Mouse (Mus musculus): ENCODE data around the gene Abat. TPM values are rescaled to one million over a fixed set of nuclear protein-coding genes. Genes with fewer than 3 reads are reported as not detected.

Gene Abat
- total and polyA plus RNA-seq, 2 experiments from 2014 or later = 108 to 157 TPM

DNA sequence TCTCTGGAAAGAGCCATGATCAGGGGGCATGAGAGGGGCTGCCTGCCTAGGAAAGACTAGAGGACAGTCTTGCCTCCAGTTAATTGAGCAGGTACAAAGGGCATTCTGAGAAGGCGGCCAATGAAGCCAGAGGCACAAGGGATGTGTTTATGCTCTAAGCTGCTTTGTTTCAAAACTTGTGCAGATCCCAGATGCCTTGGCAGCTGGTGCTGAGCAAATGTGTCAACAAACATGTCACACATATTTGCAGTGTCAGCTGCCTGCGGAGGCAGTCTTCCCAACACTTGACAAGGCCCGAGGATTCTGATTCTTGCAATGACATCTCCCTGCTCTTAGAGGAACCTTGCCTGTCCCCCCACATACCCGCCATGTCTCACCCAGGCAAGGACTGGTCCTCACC is 82.2 kb downstream of the Abat start:
- no peaks in the 10 kb centered on the region for H3K27me3 ChIP-seq (ENCODE audit: insufficient read depth, low read length)
- no peaks in the 10 kb centered on the region for H3K4me1 ChIP-seq (ENCODE audit: insufficient read depth, low read length)
- H3K4me3 ChIP-seq (ENCODE audit: low read length) = no peak overlapping the region
- no peaks in the 10 kb centered on the region; the same call in 1 of the 2 replicates for H3K36me3 ChIP-seq (ENCODE audit: insufficient read depth, low read length)
- DNase-seq (ENCODE audit: low spot score) (peak; percentile 27), ATAC-seq (no peak; the same call in 1 of the 2 replicates)
- no peak overlapping the region for H3K4me2 ChIP-seq (ENCODE audit: low read depth, low read length)
- peak overlapping the region; percentile 26; the same call in 1 of the 2 replicates for H3K27ac ChIP-seq
- WGBS = 53% methylated on average over 4 of the region's 4 CpGs
- no peak overlapping the region for H3K9ac ChIP-seq (replicated peaks; ENCODE audit: low read length)
- TF ChIP-seq CTCF (IDR thresholded peaks at IDR 0.05; ENCODE audit: low read depth) = no peak
- H3K9me3 ChIP-seq (ENCODE audit: low read length) = no peaks in the 10 kb centered on the region

DNA sequence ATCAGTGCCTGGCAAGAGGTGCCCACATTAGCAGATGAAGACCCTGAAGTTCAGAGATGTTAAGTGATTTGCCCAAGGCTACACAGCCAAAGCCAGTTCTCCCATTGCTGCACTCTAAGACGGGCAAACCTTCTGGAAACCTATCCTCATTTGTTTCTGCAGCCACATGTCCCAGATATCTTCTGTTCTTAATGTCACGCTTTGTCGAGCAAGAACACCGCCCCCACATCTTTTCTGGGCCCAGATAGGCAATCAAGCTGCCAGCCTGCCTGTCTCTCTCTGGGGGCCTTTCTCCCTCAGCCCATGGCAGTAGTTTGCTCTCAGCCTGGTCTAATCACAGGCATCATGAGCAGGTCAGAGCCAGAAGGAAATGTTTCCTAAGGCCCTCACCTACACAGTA is 83.1 kb downstream of the Abat start:
- ATAC-seq (no peak), DNase-seq (ENCODE audit: low spot score) (no peak)
- 55% methylated on average over 4 of the region's 4 CpGs for WGBS
- no peak overlapping the region for H3K9ac ChIP-seq (replicated peaks; ENCODE audit: low read length)
- H3K27ac ChIP-seq = no peak overlapping the region
- H3K36me3 ChIP-seq (ENCODE audit: insufficient read depth, low read length) = no peaks in the 10 kb centered on the region; the same call in 1 of the 2 replicates
- H3K4me2 ChIP-seq (ENCODE audit: low read depth, low read length) = no peak overlapping the region
- no peaks in the 10 kb centered on the region for H3K27me3 ChIP-seq (ENCODE audit: insufficient read depth, low read length)
- no peaks in the 10 kb centered on the region for H3K9me3 ChIP-seq (ENCODE audit: low read length)
- TF ChIP-seq CTCF (IDR thresholded peaks at IDR 0.05; ENCODE audit: low read depth) = no peak
- no peaks in the 10 kb centered on the region for H3K4me1 ChIP-seq (ENCODE audit: insufficient read depth, low read length)
- H3K4me3 ChIP-seq (ENCODE audit: low read length) = no peak overlapping the region

DNA sequence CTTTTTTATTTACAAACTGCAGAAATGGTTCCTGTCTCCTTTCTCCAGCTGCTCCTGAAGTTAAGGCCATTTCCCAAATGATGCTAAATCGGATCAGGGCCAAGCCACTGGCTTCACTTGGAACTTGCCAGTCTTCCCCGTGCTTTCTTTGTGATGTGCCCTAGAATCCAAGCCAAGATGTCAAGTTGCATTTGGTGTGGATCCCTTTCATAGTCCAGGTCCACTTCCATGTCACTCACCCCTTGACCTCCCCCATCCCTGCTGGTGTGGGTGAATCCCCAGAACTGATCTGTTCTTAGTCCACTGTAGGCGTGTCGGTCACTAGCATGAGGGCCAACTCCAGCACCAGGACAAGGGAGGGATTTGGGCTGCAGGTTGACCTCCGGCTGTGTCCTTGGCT is 84.3 kb downstream of the Abat start:
- no peak for TF ChIP-seq CTCF (IDR thresholded peaks at IDR 0.05; ENCODE audit: low read depth)
- Histone ChIP-seq H3K36me3 (ENCODE audit: insufficient read depth, low read length) (peaks cover 5% of the 10 kb centered on the region; the same call in 1 of the 2 replicates), H3K4me3 (ENCODE audit: low read length) (no peak overlapping the region), H3K4me1 (ENCODE audit: insufficient read depth, low read length) (no peaks in the 10 kb centered on the region), H3K9me3 (ENCODE audit: low read length) (no peaks in the 10 kb centered on the region), H3K27me3 (ENCODE audit: insufficient read depth, low read length) (no peaks in the 10 kb centered on the region), H3K4me2 (ENCODE audit: low read depth, low read length) (no peak overlapping the region), H3K9ac (replicated peaks; ENCODE audit: low read length) (no peak overlapping the region), H3K27ac (no peak overlapping the region)
- 88% methylated on average over 5 of the region's 5 CpGs for WGBS
- ATAC-seq (no peak), DNase-seq (ENCODE audit: low spot score) (no peak)

DNA sequence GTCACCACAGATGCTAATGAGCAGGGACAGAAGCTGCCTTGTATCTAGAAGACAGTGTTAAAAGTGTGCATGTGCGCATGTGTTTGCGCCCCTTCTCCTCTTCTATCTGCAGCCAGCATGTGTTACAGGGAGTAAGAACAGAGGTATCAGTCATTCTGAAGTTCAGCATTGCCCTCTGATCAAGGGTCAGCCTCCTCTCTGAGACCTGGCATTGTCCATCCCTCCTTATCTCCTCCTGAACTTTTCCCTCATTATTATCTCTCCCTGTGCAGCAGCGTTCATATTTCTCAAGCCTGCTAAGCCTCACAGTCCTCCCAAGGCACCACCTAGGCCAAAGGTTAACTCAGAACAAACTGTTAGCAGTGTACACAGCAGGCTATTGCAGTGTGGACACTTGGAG is 90.6 kb downstream of the Abat start:
- Histone ChIP-seq H3K27me3 (ENCODE audit: insufficient read depth, low read length) (no peaks in the 10 kb centered on the region), H3K9me3 (ENCODE audit: low read length) (no peaks in the 10 kb centered on the region), H3K4me3 (ENCODE audit: low read length) (no peak overlapping the region), H3K27ac (no peak overlapping the region), H3K36me3 (ENCODE audit: insufficient read depth, low read length) (peaks cover 19% of the 10 kb centered on the region), H3K9ac (replicated peaks; ENCODE audit: low read length) (no peak overlapping the region), H3K4me2 (ENCODE audit: low read depth, low read length) (no peak overlapping the region), H3K4me1 (ENCODE audit: insufficient read depth, low read length) (no peaks in the 10 kb centered on the region)
- DNase-seq (ENCODE audit: low spot score) (no peak), ATAC-seq (no peak)
- 82% methylated on average over 3 of the region's 3 CpGs for WGBS
- TF ChIP-seq CTCF (IDR thresholded peaks at IDR 0.05; ENCODE audit: low read depth) = no peak

DNA sequence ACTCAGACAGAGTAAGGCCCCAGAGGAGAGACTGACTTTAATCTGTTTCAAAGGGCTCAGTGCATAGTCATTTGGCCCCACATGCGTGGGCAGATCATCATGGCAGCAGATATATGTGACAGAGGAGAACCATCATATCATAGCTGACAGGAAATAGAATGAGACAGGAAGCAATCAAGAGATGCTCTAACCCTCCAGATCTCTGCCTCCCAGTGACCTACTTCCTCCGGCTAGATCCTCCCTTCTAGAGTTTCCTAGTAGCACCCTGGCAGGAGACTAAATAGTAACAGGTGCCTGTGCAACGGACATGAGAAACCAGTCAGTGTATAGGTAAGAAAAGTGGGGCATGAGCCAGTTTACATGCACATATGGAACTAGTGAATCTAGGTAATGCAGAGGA is 97.2 kb downstream of the Abat start:
- WGBS = 82% methylated on average over 3 of the region's 3 CpGs
- no peak for TF ChIP-seq CTCF (IDR thresholded peaks at IDR 0.05; ENCODE audit: low read depth)
- Histone ChIP-seq H3K27me3 (ENCODE audit: insufficient read depth, low read length) (no peaks in the 10 kb centered on the region), H3K36me3 (ENCODE audit: insufficient read depth, low read length) (peaks cover 25% of the 10 kb centered on the region; the same call in 1 of the 2 replicates), H3K4me2 (ENCODE audit: low read depth, low read length) (no peak overlapping the region), H3K9ac (replicated peaks; ENCODE audit: low read length) (no peak overlapping the region), H3K27ac (no peak overlapping the region), H3K9me3 (ENCODE audit: low read length) (no peaks in the 10 kb centered on the region), H3K4me1 (ENCODE audit: insufficient read depth, low read length) (no peaks in the 10 kb centered on the region), H3K4me3 (ENCODE audit: low read length) (no peak overlapping the region)
- DNase-seq (ENCODE audit: low spot score) (no peak), ATAC-seq (no peak)

DNA sequence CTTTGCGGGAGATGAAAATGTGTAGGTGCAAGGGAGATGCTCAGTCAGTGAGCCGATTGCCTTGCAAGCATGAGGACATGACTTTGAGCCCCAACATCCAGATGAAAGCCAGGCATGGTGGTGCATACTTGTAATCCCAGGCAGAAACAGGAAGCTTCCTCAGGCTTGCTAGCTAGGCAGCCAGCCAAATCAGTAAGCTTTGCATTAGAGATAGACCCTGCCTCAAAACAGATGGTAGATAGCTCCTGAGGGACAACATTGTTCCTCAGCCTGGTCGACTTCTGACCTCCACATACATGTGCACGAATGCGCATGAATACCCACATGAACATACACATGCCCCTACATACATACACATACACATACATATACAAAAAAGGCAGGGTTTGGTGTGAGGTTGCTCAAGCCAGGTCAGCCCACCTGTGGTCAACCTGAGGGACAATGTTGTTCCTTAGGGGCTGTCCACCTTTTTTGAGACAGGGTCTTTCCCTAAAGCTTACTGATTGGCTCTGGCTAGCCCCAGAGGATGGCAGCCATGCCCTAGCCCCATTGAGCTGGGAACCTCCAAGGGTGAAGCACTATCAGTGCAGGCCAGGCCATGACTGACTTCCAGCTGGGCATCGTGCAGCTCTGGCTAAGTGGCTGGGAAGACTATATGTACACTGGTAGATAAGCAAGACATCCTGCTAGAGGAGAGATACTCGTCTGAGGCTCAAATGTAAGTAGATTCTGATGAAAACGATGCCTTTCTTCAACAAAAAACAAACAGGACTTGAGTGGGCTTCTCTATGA is 99.2 kb downstream of the Abat start:
- ATAC-seq (no peak), DNase-seq (ENCODE audit: low spot score) (no peak)
- no peak for TF ChIP-seq CTCF (IDR thresholded peaks at IDR 0.05; ENCODE audit: low read depth)
- H3K4me2 ChIP-seq (ENCODE audit: low read depth, low read length) = no peak overlapping the region
- H3K27me3 ChIP-seq (ENCODE audit: insufficient read depth, low read length) = no peaks in the 10 kb centered on the region
- H3K4me1 ChIP-seq (ENCODE audit: insufficient read depth, low read length) = no peaks in the 10 kb centered on the region
- H3K36me3 ChIP-seq (ENCODE audit: insufficient read depth, low read length) = peaks cover 25% of the 10 kb centered on the region; the same call in 1 of the 2 replicates
- no peak overlapping the region for H3K27ac ChIP-seq
- no peak overlapping the region for H3K9ac ChIP-seq (replicated peaks; ENCODE audit: low read length)
- 90% methylated on average over 8 of the region's 8 CpGs for WGBS
- H3K4me3 ChIP-seq (ENCODE audit: low read length) = no peak overlapping the region
- no peaks in the 10 kb centered on the region for H3K9me3 ChIP-seq (ENCODE audit: low read length)

DNA sequence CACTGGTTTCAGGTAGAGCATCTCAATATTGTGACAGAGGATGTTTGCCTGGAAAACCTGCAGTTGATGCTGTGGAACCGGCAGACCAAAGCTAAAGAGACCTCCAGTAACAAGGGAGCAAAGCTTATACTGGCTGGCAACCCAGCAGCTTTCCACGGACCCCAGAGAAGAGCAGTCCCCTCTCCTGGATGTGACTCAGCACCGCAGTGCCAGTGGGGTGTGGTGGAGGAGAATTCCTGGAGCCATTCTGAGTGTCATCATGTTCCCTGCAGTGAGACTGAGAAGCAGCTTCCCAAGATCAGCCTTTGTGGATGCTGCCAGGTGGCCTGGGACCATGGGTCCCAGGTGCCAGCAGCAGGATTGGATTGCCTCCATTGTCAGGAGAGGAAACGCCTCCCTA is 99.8 kb downstream of the Abat start:
- H3K9me3 ChIP-seq (ENCODE audit: low read length) = no peaks in the 10 kb centered on the region
- peaks cover 25% of the 10 kb centered on the region; the same call in 1 of the 2 replicates for H3K36me3 ChIP-seq (ENCODE audit: insufficient read depth, low read length)
- H3K27me3 ChIP-seq (ENCODE audit: insufficient read depth, low read length) = no peaks in the 10 kb centered on the region
- no peak for TF ChIP-seq CTCF (IDR thresholded peaks at IDR 0.05; ENCODE audit: low read depth)
- DNase-seq (ENCODE audit: low spot score) (no peak), ATAC-seq (no peak)
- H3K27ac ChIP-seq = no peak overlapping the region
- H3K4me3 ChIP-seq (ENCODE audit: low read length) = no peak overlapping the region
- WGBS = 68% methylated on average over 4 of the region's 4 CpGs
- no peak overlapping the region for H3K4me2 ChIP-seq (ENCODE audit: low read depth, low read length)
- no peaks in the 10 kb centered on the region for H3K4me1 ChIP-seq (ENCODE audit: insufficient read depth, low read length)
- H3K9ac ChIP-seq (replicated peaks; ENCODE audit: low read length) = no peak overlapping the region
